Mouse (Mus musculus) liver, adult 2 months (tissue): ENCODE data around the gene Trim9. TPM values are rescaled to one million over a fixed set of nuclear protein-coding genes. Genes with fewer than 3 reads are reported as not detected.

Experiments used
- DNase-seq: peaks from one replicate; pipeline ENCODE4 v3.0.0-alpha.2; 2011; ENCODE audit warnings: low read depth, low spot score; ENCODE audit errors: extremely low read depth
- H3K27ac ChIP-seq: fragments of 200-500 bp; replicated peaks from 2 replicates; pipeline ENCODE4 v1.5.1; 2012; ENCODE audit warnings: low read depth, mild to moderate bottlenecking, control low read depth, inconsistent platforms, low read length; ENCODE audit not compliant: insufficient read depth
- H3K27me3 ChIP-seq: fragments of 200-500 bp; 2 replicates; pipeline ENCODE4 v1.6.1; 2012; ENCODE audit warnings: mild to moderate bottlenecking, moderate library complexity, low read length, inconsistent platforms; ENCODE audit not compliant: control insufficient read depth, insufficient read depth
- H3K36me3 ChIP-seq: fragments of 200-500 bp; 2 replicates; pipeline ENCODE4 v1.6.1; 2012; ENCODE audit warnings: low read length, inconsistent platforms; ENCODE audit not compliant: control insufficient read depth, insufficient read depth
- H3K4me1 ChIP-seq: fragments of 200-500 bp; 2 replicates; pipeline ENCODE4 v1.6.1; 2011; ENCODE audit warnings: low read length; ENCODE audit not compliant: control insufficient read depth, insufficient read depth
- H3K4me3 ChIP-seq: fragments of 200-500 bp; 2 replicates; pipeline ENCODE4 v1.5.1; 2011; ENCODE audit warnings: low read depth, mild to moderate bottlenecking, control low read depth, low read length, moderate library complexity; ENCODE audit not compliant: insufficient read depth
- H3K79me2 ChIP-seq: fragments of 200-500 bp; 2 replicates; pipeline ENCODE4 v1.6.1; 2012; ENCODE audit warnings: inconsistent platforms, mild to moderate bottlenecking, low read length, moderate library complexity; ENCODE audit not compliant: control insufficient read depth, insufficient read depth
- H3K9ac ChIP-seq: fragments of 200-500 bp; 2 replicates; pipeline ENCODE4 v1.6.1; 2012; ENCODE audit warnings: low read depth, mild to moderate bottlenecking, control low read depth, inconsistent platforms, low read length
- CTCF ChIP-seq: fragments of 200-500 bp; IDR thresholded peaks from 2 replicates; pipeline ENCODE4 v1.5.1; 2011; ENCODE audit warnings: low read depth, low read length, control low read depth
- POLR2A ChIP-seq: fragments of 200-500 bp; IDR thresholded peaks from 2 replicates; pipeline ENCODE4 v1.6.1; 2011; ENCODE audit warnings: low read length, control low read depth; ENCODE audit not compliant: insufficient read depth; ENCODE audit errors: extremely low read depth
- WGBS: fragments of 180-500 bp; shearing (Covaris S2); methylation state at CpG from one replicate; pipeline ENCODE4 v1.1.7; 2018; 5-methylcytosine and 5-hydroxymethylcytosine counted together
- polyA plus RNA-seq: library from polyadenylated mRNA; depleted of rRNA; stranded (reverse); fragments of >200 nt; gene quantifications from 2 replicates; pipeline ENCODE4 v1.2.3, GENCODE M21; 2012
- total RNA-seq: library from RNA; depleted of rRNA; stranded (reverse); fragments of >200 nt; gene quantifications from 2 replicates; pipeline ENCODE4 v1.2.3, GENCODE M21; 2014

The Trim9 gene
- total and polyA plus RNA-seq, 2 experiments, result not detected

DNA sequence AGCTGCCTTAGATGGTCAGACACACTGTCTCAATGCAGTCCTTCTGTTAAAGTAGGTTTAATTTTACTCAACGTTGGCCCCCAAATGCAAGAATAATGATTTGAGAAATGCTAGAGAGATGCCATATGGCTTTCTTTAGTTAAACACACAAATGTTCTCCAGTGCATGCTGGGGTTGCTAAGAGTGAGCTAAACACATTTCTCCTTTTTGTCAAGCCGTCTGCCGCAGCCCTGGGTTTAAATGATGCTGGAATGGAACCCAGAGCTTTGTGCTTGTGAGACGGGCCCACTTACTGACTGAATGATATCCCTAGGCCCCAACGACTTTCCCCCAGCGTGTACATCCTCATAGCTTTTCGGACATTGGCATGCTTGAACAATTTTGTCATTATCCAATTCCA is 104.9 kb downstream of the Trim9 start:
- no peak overlapping the region for H3K4me3 ChIP-seq

DNA sequence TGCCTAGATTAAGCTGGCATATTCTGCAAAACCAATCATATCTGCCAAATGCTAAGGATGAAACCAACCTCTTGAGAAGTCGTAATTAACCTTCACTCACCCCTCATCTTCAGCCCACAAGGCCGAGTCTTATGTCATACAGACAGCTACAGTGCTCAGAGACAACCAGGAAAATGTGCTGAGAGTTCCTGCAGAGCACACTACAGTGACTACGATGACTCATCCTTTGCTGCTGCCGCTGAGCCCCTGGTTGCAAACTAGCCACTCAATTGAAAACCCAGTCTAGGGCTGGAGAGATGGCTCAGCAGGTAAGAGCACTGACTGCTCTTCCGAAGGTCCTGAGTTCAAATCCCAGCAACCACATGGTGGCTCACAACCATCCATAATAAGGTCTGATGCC is 107.7 kb downstream of the Trim9 start:
- H3K27me3 ChIP-seq, result no peaks in the 10 kb centered on the region
- DNase-seq, result no peak
- no peak for TF ChIP-seq POLR2A
- no peak for TF ChIP-seq CTCF
- H3K9ac ChIP-seq, result no peak overlapping the region
- no peak overlapping the region for H3K27ac ChIP-seq
- H3K4me1 ChIP-seq, result no peaks in the 10 kb centered on the region
- H3K79me2 ChIP-seq, result no peaks in the 10 kb centered on the region
- no peak overlapping the region for H3K4me3 ChIP-seq
- no peaks in the 10 kb centered on the region for H3K36me3 ChIP-seq
- WGBS, result 77% methylated on average over 5 of the region's 5 CpGs

More for the DNA sequence above, 104.9 kb downstream of the Trim9 start:
- Histone ChIP-seq H3K27me3 (no peaks in the 10 kb centered on the region), H3K9ac (no peak overlapping the region), H3K36me3 (no peaks in the 10 kb centered on the region), H3K4me1 (no peaks in the 10 kb centered on the region), H3K27ac (no peak overlapping the region), H3K79me2 (no peaks in the 10 kb centered on the region)
- TF ChIP-seq POLR2A, result no peak
- no peak for TF ChIP-seq CTCF
- WGBS, result 90% methylated on average over 7 of the region's 7 CpGs
- no peak for DNase-seq

DNA sequence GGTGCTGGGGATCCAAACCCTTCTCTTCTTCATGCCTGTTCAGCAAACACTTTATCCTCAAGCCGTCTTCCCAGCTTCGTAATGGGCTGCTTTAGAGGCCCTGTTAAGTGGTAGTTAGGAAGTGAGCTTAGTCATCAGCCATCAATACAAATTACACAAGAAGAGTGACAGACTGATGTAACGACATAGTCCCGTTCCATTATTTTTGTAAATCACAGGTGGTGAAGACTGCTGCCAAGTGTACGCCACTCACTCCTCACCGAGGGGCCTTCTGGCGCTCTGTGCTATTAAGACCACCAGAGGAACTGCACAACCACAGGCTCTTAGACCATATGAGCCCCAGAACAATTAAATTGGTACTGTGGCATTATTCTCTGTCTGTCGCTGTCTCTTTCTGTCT is 108.8 kb downstream of the Trim9 start:
- no peak for DNase-seq
- Histone ChIP-seq H3K4me3 (no peak overlapping the region), H3K36me3 (no peaks in the 10 kb centered on the region), H3K4me1 (no peaks in the 10 kb centered on the region), H3K27me3 (no peaks in the 10 kb centered on the region), H3K79me2 (no peaks in the 10 kb centered on the region), H3K9ac (no peak overlapping the region), H3K27ac (no peak overlapping the region)
- no peak for TF ChIP-seq POLR2A
- no peak for TF ChIP-seq CTCF
- 78% methylated on average over 8 of the region's 8 CpGs for WGBS

DNA sequence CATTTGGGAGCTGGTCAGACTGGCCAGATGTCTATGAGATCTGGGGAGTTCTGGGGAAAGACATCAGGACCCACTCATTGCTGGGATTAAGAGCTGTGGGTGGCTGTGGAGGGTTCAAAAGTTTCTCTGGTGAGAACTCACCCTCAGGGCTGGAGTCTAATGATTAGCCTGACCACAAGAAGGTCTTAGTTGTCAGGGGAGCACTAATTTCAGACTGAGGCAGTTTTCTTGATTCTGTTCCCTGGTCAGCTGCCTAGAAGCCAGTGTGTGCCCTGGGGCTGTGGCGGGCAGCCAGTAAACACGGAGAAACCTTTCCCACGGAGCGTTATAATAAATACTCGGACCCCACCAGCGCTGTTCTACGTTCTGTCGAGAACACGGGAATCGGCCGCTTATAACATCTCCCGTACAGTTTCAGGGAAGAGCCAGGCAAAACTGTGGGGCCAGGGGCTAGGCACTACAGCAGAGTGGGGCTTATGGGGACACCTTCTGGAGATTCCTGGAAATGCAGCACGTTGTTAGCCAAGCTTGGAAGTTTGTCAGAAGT is 112.4 kb downstream of the Trim9 start:
- Histone ChIP-seq H3K4me3 (peak overlapping the region; percentile 7), H3K9ac (peak overlapping the region; percentile 31), H3K36me3 (no peaks in the 10 kb centered on the region), H3K27ac (peak overlapping the region; percentile 51), H3K4me1 (peaks cover 8% of the 10 kb centered on the region), H3K27me3 (no peaks in the 10 kb centered on the region), H3K79me2 (no peaks in the 10 kb centered on the region)
- WGBS, result 2% methylated on average over 13 of the region's 13 CpGs
- TF ChIP-seq POLR2A (no peak), CTCF (peak; percentile 83)
- peak; percentile 63 for DNase-seq

DNA sequence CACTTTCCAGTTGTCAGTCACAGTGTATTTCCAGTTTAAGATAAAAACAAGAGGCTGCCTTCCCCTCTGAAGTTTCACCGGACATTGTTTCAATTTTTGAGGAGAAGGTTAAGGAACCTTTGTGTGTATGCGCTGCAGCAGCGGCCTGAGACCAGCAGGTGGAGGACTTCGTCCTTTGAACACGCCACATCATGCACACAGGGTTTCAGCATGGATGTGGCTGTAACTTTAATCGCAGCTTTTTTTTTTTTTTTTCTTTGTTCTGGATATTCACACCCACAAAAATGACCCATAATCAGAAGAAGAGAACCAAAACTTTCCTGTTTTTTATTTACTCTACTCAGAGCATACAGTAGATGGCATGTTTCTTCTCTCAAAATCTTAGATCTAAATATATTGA is 113.0 kb downstream of the Trim9 start:
- H3K36me3 ChIP-seq, result no peaks in the 10 kb centered on the region
- peaks cover 13% of the 10 kb centered on the region for H3K4me1 ChIP-seq
- H3K9ac ChIP-seq, result no peak overlapping the region
- H3K4me3 ChIP-seq, result no peak overlapping the region
- no peak for TF ChIP-seq POLR2A
- TF ChIP-seq CTCF, result peak; percentile 90
- H3K27ac ChIP-seq, result 0 out of 2 replicates have a peak overlapping the region, but pooled peaks have one; percentile 1
- under 1% methylated on average over 6 of the region's 6 CpGs for WGBS
- H3K27me3 ChIP-seq, result no peaks in the 10 kb centered on the region
- DNase-seq, result peak; percentile 82
- H3K79me2 ChIP-seq, result no peaks in the 10 kb centered on the region

DNA sequence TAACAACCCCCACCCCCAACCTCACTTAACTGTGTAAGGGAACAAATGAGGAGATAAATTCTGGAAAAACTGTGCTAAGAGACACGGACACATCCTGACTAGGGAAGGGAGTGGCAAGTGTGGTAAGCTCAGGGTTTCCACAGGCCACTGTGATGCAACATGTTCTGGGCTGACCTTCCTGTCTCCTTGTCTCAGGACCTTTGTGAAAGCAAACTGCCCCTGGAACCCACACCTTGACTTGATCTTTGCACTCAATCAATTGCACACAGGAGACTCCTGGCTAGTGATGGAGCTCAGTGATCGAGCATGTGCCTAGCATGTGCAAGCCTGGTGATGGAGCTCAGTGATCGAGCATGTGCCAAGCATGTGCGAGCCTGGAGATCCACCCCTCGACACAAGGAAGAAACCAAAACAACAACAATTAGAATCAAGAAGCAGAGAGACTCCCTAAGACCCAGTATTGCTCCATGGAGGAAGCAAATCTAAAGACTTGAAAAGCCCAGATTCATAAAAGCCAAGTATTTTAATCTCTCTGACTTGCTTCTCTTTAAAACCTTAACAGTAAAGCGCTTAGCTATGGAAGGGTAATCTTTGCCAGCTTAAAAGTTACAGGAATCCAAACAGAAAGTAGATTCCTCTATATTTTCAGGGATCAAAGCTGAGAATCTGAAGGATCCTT is 113.6 kb downstream of the Trim9 start:
- Histone ChIP-seq H3K27me3 (no peaks in the 10 kb centered on the region), H3K9ac (no peak overlapping the region), H3K4me3 (no peak overlapping the region), H3K36me3 (no peaks in the 10 kb centered on the region), H3K79me2 (no peaks in the 10 kb centered on the region), H3K4me1 (peaks cover 14% of the 10 kb centered on the region), H3K27ac (0 out of 2 replicates have a peak overlapping the region, but pooled peaks have one; percentile 1)
- WGBS, result 29% methylated on average over 6 of the region's 6 CpGs
- peak; percentile 100 for DNase-seq
- no peak for TF ChIP-seq CTCF
- no peak for TF ChIP-seq POLR2A
